Mouse (Mus musculus) retina, postnatal 1 day (tissue): ENCODE data around the gene As3mt.

Experiments used
- DNase-seq: peaks from one replicate; pipeline ENCODE4 v3.0.0-alpha.2; 2012

The As3mt gene

GRCm38 (mm10) chr19:46707296-46708151 lies at the start of gene As3mt:
Gene As3mt (plus strand): TSS chr19:46707458.
- DNase-seq = peak; percentile 83

DNA sequence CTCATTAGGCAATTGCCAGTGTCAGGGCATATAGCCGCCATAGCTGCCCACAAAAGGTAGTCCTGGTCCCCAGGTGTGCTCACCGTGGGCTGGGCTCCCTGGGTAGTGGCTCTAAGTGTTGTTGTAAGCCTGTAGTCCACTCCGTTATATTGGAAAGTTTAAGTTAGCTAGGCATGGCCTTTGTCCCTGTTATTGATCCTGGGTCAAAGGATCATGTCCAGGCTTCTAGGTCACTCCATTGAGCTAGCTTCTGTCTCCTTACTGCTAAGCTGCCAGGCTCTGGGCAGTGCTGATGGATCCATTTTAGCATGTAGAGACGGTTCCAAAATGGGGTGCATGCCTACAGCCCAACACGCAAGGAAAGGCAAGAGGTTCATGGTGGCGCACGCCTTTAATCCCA lies 48.9 kb upstream of the As3mt start:
- no peak for DNase-seq

- no peak for DNase-seq
Observed at GRCm38 (mm10) chr19:46658851-46659250, 48.4 kb upstream of the As3mt start.

- DNase-seq = no peak
Observed at GRCm38 (mm10) chr19:46661511-46661910, 45.7 kb upstream of the As3mt start.

- no peak for DNase-seq
Observed at GRCm38 (mm10) chr19:46662214-46662613, 45.0 kb upstream of the As3mt start.

DNA sequence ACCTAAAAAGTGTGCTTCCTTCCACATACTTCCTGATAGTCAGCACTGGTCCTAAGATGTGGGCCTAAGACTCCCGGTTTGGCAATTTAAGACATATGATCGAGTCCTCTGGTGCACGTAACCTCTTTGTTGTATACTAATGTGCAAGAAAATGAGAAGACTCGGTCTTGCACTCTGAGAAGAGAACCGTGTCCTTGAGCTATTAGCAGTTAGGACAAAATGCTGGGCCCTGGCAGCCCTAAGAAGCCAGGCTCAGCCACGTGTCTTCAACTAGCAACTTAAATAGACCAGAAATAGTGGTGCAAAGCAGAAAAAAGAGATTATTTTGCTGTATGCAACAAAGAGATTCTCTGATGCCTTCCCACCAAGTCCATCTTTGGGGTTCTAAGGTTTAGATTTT lies 44.5 kb upstream of the As3mt start:
- no peak for DNase-seq

DNA sequence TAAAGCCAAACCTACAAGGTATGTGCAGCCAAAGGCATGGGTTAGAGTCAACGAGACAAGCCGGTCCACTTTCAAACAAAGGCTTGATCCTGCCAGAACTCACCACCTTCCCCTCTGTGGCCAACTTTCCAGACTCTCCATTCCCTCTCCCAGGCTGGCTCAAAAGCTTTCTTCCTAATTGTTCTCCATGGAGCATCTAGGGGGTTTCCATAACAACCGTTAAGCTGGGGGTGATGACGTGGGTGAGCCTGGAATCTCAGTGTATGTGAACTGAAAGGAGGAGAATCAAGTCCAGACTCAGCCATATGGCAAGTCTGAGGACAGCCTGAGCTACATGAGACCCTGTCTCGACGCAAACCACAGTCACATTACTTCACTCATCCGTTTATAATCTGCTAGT lies 41.8 kb upstream of the As3mt start:
- peak; percentile 57 for DNase-seq

- no peak for DNase-seq
Observed at GRCm38 (mm10) chr19:46667300-46667699, 40.0 kb upstream of the As3mt start.

- no peak for DNase-seq
Observed at GRCm38 (mm10) chr19:46668263-46668662, 39.0 kb upstream of the As3mt start.

DNA sequence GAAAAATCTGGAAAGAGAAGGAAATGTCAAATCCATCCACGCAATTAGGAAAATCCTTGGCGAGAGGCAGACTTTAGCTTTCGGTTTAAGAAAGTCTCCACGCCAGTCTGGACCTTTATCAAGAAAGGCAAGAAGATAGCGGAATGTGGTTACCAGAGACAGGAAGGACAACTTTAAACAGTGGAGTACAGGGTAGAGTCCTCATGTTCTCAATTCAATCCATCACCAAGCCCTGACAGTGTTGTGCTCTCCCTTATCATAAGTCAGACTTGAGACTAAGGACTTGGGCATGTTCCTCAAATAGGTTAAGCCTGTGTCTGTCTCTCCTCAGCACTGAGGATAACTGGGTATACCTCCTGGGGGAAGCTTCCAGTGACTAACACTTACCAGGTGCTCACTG lies 37.5 kb upstream of the As3mt start:
- no peak for DNase-seq

GRCm38 (mm10) chr19:46670691-46671090 lies 36.6 kb upstream of the As3mt start:
- DNase-seq = peak; percentile 71

- DNase-seq = no peak
Observed at GRCm38 (mm10) chr19:46672766-46673418, 34.4 kb upstream of the As3mt start, which contains the start of gene Cyp17a1. Gene Cyp17a1 (minus strand): TSS chr19:46673172.

DNA sequence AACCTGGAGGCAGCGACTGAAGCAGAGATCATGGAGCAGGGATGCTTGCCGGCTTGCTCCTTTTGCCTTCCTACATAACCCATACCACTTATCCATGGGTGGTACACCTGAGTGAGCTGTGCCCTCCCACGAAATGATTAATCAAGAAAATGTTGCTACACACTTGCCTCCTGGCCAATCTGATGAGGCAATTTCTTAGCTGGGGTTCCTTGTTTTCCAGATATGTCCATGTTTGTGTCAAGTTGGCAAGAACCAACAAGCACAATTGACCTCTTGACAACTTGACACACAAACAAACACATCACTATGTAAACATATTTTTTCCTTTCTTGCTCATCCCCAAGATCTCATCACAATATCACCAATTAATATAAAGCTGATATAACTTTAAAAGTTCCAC lies 31.6 kb upstream of the As3mt start:
- DNase-seq = no peak

DNA sequence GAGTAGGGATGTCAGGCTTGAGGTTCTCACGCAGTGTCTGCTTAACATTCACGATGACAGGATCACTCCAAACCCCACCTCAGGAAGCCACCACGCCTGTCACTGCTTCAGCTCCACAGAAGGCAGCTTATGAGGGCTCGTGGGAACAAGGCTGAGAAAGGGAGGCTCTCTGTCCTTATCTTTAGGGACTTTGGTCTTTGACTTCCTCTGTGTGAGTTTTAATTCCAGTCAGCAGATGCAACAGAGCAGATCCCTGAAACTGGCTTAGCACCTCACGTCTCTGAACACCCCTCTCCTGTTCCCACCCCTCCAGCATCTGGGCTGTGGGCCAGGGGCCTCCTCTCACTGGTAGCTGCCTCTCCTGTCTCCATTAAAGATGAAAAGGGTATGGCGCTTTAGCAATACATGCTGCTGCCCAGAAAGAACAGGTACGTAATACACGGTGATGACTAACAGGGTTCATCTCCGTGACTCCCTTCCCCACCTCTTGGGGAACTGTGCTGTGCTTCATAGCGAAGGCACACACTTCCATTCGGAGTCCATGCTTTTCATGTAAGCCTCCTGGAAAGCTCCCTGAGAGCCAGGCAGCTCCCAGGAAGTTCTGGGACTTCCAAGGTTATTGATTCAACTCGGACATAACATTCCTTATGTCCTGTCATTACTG lies 27.4 kb upstream of the As3mt start:
- DNase-seq = no peak

DNA sequence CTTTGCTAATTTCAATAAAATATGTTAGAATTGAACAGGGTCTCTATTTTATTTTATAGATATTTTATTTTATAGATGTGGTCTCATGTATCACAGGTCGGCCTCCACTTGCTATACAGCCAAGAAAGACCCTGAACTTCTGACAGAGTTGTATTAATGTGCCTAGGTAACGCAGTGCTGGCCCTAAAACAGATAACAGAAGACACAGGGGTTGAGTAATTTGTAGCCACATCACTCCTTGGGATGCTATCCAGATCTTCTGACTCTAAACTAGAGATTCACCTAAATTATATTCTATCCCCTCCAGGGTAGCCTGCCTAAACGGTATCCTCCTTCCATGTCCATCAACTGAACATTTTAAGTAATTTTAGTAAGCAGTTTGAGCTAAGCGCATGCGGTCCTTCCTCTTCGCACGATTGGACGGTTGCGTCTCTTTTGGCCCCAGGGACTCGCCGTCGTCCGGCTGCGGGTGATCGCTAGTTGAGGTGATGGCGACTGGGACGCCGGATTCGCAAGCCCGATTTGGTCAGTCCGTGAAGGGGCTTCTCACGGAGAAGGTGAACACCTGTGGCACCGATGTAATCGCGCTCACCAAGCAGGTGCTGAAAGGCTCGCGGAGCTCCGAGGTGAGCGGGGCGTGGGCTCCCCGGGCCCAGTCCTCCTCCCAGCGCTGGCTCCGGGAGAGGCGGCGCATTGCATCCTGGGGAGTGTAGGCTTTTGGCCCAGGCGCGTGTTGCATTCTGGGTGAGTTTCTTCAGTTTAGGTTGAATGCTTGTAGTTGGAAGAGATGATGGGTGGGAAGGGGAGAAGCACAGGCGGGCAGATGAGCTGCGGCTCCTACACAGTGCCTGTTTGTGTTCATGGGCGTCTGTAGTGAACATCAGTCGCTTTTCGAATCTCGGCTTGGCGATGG lies 17.5 kb upstream of the As3mt start, which contains the start of gene Borcs7:
Borcs7 (plus strand) TSS at position 447 of the 913 bp plus-strand sequence.
- DNase-seq = peak; percentile 94

DNA sequence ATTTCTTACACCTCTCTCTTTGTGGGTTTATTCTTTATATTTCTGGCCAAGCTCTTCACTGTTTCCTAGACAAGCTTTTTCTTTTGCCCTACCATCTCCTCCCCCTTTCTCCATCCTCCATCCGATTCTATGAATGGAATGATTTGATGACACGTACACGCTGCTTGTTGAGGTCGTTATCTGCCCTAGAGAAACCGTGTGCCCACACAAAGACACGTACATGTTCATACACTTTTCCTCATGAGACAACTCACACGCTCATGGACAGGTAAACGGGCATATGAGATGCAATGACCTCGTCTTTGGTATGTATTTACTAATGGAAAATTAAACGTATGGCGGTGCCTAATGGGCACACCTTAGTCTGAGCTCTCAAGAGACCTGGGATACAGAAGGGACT lies 16.9 kb upstream of the As3mt start:
- DNase-seq = no peak

GRCm38 (mm10) chr19:46691078-46691477 lies 16.2 kb upstream of the As3mt start:
- no peak for DNase-seq

DNA sequence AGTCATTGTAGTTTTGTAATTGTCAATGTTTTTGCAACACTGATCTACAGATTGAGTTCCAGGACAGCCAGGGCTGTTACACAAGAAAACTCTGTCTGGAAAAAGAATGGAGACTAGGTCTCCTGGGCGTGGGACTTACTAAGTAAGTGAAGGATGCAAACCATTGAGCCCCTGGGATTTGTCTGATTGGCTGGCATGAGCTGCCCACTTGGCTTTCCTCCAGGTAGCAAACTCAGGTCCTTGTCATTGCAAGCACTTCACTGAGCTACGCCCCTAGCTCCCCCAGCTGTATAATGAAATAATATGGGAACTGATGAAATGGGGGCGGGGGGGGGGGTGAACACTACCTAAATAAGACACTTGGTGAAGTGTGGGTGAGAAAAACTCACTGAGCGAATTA lies 14.1 kb upstream of the As3mt start:
- DNase-seq = no peak

DNA sequence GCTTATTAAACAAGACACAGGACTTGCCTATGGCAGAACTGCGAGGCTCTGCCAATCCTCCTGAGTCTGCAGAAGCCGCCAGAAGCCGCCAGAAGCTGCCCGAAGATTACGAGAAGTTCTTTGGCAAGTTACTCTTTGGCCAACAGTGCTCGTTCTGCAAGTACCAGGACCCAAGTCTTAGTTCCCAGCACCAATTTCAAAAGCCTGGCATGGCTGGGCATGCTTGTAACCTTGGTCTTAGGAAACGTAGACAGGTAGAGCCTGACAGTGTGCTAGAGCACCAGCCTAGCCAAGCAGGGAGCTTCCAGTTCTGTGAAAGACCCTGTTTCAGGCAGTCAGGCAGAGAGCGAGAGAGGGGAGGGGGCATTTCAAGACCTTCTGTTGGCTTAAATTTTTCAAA lies 10.8 kb upstream of the As3mt start:
- no peak for DNase-seq

DNA sequence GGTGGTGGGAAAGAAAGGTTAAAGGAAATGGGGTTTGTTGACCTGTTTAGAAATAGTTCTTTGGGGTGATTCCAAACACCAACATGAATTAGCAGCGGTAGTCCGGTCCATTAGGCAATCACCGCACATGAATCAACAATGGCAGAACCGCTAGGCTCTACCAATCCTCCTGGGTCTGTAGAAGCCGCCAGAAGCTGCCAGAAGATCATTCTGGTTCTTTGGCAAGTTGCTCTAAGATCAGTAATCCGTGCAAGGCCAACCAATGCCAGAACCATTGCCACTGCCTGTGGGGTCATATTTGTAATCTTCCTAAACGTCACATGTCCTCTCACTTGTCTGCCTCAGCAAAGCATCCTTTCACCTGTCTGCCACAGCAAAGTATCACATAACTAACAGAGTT lies 10.3 kb upstream of the As3mt start:
- no peak for DNase-seq

GRCm38 (mm10) chr19:46697840-46698517 lies 9.3 kb upstream of the As3mt start:
- no peak for DNase-seq

GRCm38 (mm10) chr19:46699011-46699481 lies 8.2 kb upstream of the As3mt start:
- DNase-seq = no peak
